Mouse (Mus musculus) cerebellum, adult 9-11 months (tissue): ENCODE results near the gene Pzp.

Source experiments
- DNase-seq: peaks from one replicate; pipeline ENCODE4 v3.0.0; 2022

Pzp gene

DNA sequence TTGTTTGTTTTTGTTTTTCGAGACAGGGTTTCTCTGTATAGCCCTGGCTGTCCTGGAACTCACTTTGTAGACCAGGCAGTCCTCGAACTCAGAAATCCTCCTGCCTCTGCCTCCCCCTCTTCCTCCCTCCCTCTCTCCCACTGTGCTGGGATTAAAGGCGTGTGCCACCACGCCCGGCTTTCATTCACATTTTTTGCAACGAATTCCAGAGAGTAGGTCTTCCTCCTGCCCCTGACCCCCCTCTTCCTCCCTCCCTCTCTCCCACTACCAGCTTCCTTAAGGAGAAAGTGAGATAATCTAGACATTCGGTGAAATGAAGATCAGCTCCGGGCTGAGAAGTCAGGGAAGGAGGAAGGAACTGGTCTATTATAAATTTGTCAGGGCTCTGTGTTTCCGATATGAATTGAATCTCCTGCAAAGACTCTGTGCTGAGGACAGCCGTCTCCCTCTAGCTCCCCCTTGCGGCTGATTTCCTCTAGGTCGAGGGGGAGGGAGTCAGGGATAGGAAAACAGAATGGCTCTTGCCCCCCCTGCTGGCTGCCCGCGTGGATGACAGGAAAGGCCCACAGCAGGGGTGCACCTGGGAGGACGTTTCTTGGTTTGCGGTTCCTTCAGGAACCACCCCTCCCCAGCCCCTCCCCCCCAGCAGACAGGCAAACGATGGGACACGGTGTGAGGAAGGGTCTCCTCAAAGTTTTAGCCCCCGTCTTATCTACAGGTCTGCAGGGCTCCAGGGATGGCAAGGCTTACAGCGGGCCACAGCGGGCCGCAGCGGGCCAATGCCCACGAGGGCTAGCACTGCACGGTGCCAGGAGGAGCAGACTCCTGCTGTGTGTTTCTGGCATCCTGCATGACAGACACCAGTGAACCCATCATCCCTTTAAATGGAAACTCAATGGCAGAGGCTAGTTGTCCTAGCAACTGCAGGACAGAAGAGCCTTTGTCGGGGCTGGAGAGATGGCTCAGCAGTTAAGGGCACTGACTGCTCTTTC lies 46.8 kb downstream of the Pzp start:
- DNase-seq, result peak; percentile 93

DNA sequence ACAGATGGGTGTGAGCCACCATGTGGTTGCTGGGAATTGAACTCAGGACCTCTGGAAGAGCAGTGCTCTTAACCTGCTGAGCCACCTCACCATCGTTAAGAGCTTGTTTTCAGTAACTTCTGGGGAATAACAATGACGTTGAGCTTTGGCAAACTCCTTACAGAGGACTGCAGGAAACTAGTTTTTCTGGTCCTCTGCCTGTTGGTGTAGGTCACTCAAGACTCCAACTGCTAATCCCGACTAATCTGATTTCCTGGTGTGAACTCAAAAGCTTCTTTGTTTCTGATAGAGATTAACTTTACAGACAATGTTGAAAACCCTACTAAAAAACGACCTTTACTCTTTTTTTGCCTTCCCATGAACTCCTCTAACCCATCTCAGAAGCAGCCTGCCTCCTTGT lies 49.0 kb downstream of the Pzp start:
- DNase-seq, result no peak

DNA sequence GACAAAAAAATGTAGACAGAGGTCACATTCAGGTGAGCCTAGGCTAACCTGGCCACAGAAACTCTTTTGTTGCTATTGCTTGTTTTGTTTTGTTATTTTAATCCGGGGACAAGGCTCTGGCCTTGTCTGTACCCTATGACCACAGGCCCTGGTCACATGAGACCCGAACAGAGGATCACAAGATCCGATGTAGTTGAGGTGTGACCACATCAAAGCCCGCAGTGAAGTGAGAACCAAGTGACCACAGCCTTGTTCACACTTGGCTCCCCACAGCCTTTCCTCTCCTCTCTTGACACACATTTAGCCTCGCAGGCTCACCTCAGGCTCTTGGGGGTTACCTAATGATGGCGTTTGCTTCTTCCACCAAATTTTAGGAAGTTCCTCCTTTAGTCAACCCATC lies 52.4 kb downstream of the Pzp start:
- DNase-seq, result no peak

DNA sequence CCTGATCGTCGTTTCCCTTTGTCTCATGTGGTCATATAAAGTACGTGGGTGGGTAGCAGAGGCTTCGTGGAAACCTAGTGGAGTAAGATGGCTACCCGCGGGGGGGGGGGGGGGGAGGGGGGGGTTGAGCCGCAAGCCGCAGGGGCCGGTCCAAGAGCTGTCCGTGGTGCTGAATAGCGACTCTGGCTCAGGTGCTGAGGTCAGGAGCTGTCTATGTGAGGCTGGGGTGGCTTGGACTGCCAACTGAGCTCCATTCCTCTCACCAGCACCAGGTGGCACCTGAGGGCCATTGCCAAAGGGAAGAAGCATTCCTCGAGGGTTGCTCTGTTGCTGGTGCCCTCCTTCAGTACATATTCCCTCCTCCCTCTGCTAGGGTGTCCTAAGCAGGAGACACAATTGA lies 57.1 kb downstream of the Pzp start:
- DNase-seq, result no peak

DNA sequence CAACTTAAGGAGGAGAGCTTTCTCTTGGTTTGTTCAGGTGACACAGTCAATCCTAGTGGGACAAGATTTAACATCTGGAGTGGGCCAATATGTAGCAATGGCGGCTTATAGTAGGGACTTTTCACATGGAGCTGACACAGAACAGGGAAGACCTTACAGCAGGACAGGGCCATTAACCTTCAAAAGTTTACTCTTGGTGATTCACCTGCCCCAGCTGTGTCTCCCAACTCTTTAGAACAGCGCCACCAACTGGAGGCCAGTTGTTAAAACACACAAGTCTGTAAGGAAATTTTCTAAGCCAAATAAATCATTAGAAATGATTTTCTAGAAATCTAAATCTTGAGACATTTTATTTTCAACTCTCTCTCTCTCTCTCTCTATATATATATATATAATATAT lies 59.2 kb downstream of the Pzp start:
- DNase-seq, result no peak

- DNase-seq, result no peak
These were observed 60.0 kb downstream of the Pzp start for GRCm38 (mm10) chr6:128466563-128466962.

DNA sequence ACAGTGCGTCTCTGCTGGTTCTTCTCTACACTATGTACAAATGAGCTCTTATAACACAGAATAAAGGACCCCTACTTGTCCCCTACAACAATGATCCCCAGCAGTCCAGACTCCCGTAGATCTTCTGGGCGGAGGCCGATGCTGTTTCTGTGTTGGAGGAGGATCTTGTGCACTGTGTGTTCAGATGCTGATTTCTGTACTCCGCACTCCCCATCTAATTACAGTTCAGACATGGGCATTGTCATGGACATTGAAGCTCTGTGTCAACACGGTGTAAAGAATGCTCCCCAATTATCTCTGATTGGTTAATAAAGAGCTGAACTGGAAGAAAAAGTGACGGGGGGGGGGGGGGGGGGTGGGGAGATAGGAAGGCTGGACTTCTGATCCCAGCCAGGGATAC lies 60.5 kb downstream of the Pzp start:
- DNase-seq, result no peak

DNA sequence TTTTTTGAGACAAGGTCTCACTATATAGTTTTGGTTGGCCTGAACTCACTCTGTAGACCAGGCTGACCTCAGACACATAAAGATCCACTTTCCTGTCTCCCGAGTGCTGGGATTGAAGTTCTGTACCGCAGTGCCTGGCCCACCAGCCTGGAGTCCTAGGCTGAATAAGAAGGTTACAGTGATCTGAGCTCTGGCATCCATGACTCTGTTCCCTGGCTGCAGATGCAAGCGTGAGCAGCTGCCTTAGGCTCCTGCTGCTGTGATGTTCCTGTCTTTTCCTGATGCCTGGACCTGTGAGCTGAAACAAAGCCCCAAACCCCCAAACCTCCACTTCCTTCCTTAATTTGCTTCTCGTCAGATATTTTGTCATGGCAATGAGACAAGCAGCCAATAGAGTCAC lies 61.5 kb downstream of the Pzp start:
- DNase-seq, result no peak

DNA sequence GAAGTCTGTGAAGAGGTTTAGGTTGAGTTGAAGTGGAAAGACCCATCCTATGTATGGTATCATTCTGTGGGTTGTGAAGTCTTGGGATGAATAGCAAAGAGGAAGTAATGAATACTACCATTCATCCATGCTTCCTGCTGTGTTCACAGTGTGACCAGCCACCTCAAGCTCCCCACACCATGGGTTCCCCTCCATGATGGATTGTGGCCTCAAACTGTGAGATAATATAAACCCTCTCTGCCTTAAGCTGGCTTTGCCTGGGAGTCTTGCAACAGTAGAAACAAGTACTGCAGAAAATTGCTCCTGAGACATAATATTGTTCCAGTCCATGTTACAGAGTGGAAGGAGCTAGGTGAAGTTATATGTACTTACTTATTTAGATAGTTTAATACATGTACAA lies 64.9 kb downstream of the Pzp start:
- DNase-seq, result no peak

- DNase-seq, result no peak
These were observed 65.6 kb downstream of the Pzp start for GRCm38 (mm10) chr6:128460729-128461503.

GRCm38 (mm10) chr6:128460321-128460720 lies 66.2 kb downstream of the Pzp start:
- DNase-seq, result no peak

DNA sequence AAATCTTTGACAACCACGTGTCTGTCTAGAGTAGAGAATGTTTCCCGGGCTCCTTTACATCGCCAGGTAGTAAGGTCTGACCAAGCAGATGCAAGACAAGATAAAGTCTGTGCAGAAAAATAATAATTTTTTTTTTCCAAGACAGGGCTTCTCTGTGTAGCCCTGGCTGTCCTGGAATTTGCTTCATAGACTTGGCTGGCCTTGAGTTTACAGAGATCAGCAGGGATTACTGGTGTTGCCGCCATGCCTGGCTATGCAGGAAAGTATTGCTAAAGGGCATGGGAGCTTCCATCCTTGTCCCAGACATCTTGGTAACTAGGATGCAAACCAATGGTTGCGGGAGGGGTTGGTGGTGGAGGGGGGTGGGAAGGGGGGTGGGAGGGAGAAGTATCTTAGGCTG lies 69.3 kb downstream of the Pzp start:
- DNase-seq, result no peak

GRCm38 (mm10) chr6:128455835-128456605 lies 70.5 kb downstream of the Pzp start:
- DNase-seq, result no peak

- no peak for DNase-seq
These were observed 79.5 kb downstream of the Pzp start for GRCm38 (mm10) chr6:128447063-128447462.

DNA sequence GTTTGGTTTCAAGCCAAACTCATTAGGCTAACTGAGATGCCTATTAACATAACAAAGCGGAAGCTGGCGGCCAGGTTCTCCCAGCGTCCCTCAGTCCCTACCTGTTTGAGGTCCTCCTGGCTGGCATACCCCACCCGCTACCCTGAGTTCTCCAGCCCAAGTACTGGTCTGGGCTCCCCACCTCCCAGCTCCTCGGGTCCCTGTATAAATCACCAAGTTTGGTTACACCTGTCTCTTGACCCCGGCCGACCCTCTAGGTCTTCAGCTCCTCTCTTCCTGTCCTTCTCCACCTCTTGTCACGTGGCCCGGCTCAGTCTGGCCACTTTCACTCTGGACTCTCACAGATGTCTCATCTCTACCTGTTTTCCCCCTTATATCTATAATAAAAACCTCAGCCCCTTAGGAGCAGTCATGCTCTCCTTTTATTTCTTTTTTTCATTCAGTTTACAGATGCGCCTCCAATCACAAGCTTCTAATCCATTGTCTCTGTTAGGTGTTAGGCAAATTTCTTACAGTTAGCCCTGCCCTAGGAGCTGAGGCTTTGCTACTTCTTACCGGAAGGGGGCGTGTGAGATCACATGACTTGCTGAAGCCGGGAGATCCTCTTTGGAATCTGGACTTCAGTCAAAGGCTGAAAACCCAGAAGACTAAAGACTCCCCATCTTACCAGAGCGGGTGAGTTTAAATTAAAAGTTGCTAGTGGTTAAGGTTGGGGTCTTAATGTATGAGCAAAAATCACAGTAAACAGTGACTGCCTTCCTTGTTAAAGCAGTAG lies 80.6 kb downstream of the Pzp start:
- DNase-seq, result peak; percentile 62

- DNase-seq, result no peak
These were observed 86.3 kb downstream of the Pzp start for GRCm38 (mm10) chr6:128440238-128440637.

- peak; percentile 70 for DNase-seq
These were observed 87.6 kb downstream of the Pzp start for GRCm38 (mm10) chr6:128438871-128439341.

- peak; percentile 94 for DNase-seq
These were observed 88.1 kb downstream of the Pzp start, which contains the start of gene Fkbp4 for GRCm38 (mm10) chr6:128438317-128438870. TSS of gene Fkbp4 (minus strand) at chr6:128438677.

DNA sequence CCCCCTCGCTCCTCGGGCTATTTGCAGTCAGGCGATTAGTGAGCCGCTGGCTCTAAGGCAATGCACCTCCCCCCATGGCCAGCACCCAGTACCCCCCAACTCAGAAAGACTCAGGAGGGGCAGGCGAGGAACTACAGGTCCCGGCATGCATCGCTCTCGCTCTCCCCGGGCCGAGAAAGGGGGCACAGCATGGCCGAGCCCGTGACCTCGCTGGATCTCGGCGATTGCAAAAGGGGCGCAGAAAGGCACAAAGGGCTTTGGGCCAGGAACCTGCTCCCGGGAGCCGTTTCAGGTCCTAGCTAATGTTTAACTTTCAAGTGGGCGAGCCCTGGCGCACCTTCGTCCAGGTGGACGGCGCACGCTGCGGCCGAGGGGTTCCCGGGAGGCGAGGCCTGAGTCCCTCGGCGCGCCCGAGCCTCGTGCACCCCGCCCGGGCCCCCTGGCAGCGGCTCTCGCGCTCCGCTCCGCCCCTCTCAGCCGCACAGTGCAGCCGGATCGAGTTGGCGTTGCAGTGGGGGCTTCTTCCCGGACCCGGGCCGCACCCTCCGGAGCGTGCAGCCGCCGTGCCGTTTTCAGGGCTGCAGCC lies 88.7 kb downstream of the Pzp start:
- peak; percentile 83 for DNase-seq

DNA sequence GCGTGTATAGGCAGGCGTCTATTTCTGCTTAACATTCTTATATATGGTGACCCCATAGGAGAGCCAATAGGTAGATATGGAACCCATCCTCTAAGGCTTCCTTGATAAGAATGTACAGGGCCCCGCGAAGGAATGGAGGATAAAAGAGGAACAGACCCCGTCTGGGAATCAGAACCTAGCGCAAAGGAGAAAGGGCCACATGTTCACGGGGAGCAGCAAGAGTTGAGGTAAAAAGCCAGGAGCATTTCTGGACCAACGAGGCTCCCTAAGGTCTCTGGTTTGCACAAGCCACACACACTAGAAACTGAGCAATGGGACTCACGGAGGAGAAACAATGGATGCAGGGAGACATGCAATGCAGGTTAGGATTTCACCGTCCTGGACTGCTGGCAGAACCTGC lies 89.2 kb downstream of the Pzp start:
- DNase-seq, result no peak

GRCm38 (mm10) chr6:128436356-128437005 lies 90.0 kb downstream of the Pzp start:
- peak; percentile 50 for DNase-seq
